Mouse (Mus musculus) embryonic facial prominence, embryonic 14.5 days (tissue): ENCODE measurements at regions not wholly inside any gene's neighbourhood (a gene's known extent, or its start where the extent isn't known, plus 50 kb on each side); places are given as distances from the start of the nearest gene placed in this dataset.

Source experiments
- ATAC-seq: fragments of 200-750 bp; cut with Nextera tagmentation; 2 replicates; pipeline ENCODE4 v1.8.0; 2017; ENCODE audit warnings: low read depth, moderate number of reproducible peaks, moderate TSS enrichment
- DNase-seq: peaks from one replicate; pipeline ENCODE4 v3.0.0-alpha.2; 2015; ENCODE audit warnings: low spot score
- H3K27ac ChIP-seq: fragments of 300-500 bp; sonication (generic); replicated peaks from 2 replicates; pipeline ENCODE4 v1.5.1; 2014; ENCODE audit warnings: low read depth, mild to moderate bottlenecking, low read length, moderate library complexity
- H3K27me3 ChIP-seq: fragments of 300-500 bp; sonication (generic); replicated peaks from 2 replicates; pipeline ENCODE4 v1.6.1; 2014; ENCODE audit warnings: low read length; ENCODE audit not compliant: control insufficient read depth, insufficient read depth
- H3K36me3 ChIP-seq: fragments of 300-500 bp; sonication (generic); 2 replicates; pipeline ENCODE4 v1.6.1; 2014; ENCODE audit warnings: low read length, mixed read lengths; ENCODE audit not compliant: control insufficient read depth, insufficient read depth
- H3K4me1 ChIP-seq: fragments of 300-500 bp; sonication (generic); 2 replicates; pipeline ENCODE4 v1.6.1; 2014; ENCODE audit warnings: antibody characterized with exemption, low read length; ENCODE audit not compliant: control insufficient read depth, insufficient read depth
- H3K4me2 ChIP-seq: fragments of 300-500 bp; sonication (generic); 2 replicates; pipeline ENCODE4 v1.6.1; 2014; ENCODE audit warnings: low read depth, mild to moderate bottlenecking, low read length, moderate library complexity, mixed read lengths
- H3K4me3 ChIP-seq: fragments of 300-500 bp; sonication (generic); 2 replicates; pipeline ENCODE4 v1.5.1; 2014; ENCODE audit warnings: low read depth, mild to moderate bottlenecking, low read length
- H3K9ac ChIP-seq: fragments of 300-500 bp; sonication (generic); 2 replicates; pipeline ENCODE4 v1.6.1; 2014; ENCODE audit warnings: low read depth, mild to moderate bottlenecking, low read length, moderate library complexity, mixed read lengths
- H3K9me3 ChIP-seq: fragments of 300-500 bp; sonication (generic); 2 replicates; pipeline ENCODE4 v1.6.1; 2016; ENCODE audit warnings: low read length; ENCODE audit not compliant: control insufficient read depth
- WGBS: fragments of 180-500 bp; shearing (Covaris S2); extraction: QIAGEN DNeasy Blood & Tissue Kit; methylation state at CpG from one replicate; pipeline ENCODE4 v1.1.7; 2014; 5-methylcytosine and 5-hydroxymethylcytosine counted together

DNA sequence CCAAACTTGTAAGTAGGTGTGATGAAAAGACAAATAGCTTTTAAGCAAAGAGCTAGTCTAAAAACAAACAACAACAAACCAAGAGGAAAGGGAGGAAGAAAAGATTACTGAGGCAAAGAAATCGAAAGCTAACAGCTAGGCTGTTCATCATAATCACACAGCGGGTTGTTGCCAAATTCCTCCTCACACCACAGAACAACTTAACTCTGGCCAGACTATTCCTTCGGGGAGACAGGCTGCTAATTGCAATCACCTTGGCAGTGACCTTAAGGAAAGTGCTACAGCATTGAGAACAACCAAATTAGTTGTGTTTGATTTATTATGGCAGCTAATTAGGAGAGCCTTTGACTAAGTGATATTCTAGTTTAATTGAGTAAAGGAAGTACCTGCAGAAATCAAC lies 194.4 kb upstream of the Smlr1 start:
- H3K27ac ChIP-seq: no peak overlapping the region
- no peak overlapping the region for H3K4me2 ChIP-seq
- no peaks in the 10 kb centered on the region for H3K27me3 ChIP-seq
- no peak overlapping the region for H3K9ac ChIP-seq
- H3K9me3 ChIP-seq: no peaks in the 10 kb centered on the region
- no peak for ATAC-seq
- DNase-seq: peak; percentile 23
- no peaks in the 10 kb centered on the region for H3K4me1 ChIP-seq
- no peaks in the 10 kb centered on the region for H3K36me3 ChIP-seq
- WGBS: 35% methylated on average over 3 of the region's 3 CpGs
- no peak overlapping the region for H3K4me3 ChIP-seq

DNA sequence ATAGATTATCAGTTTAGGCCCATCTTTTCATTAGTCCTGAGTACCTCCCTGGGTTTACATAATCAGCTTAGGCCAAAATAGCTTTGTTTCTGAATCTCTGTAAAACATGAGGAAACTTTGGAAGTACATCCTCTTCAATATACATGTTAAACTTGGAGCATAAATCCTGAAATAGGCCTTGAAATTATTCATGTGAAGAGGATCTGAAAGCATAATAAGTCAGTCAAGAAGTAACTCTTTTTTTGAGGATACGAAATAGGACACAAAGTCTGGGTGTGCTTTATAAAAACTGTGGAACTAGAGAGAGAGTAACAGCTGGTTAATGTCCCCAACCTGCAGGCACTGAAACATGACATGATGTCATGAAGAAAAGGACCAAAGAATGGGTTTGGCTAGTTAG lies 187.9 kb upstream of the Smlr1 start:
- Histone ChIP-seq H3K9me3 (no peaks in the 10 kb centered on the region), H3K4me3 (no peak overlapping the region), H3K27ac (no peak overlapping the region), H3K36me3 (no peaks in the 10 kb centered on the region), H3K27me3 (no peaks in the 10 kb centered on the region), H3K9ac (no peak overlapping the region), H3K4me2 (no peak overlapping the region), H3K4me1 (no peaks in the 10 kb centered on the region)
- ATAC-seq (no peak), DNase-seq (no peak)
- WGBS: 90% methylated on average over 1 of the region's 1 CpGs

DNA sequence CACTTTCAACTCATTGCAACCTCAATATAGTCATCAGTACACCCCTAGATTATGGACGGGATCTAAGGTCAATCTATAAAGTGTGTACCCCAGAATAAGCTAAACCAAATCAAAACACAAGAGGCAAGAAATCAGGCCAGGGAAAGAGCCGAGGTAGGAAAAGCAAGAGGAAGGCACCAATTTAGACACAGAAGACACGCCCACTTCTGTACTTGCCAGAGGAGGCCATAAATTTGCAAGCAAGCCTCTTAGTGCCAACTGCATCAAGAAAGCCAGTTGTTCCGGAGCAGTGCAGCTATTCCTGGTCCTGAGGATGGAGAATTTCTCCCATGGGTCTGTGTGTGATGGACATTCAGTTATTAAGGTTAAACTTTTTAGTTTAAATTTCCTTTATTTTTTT lies 179.7 kb upstream of the Smlr1 start:
- no peaks in the 10 kb centered on the region for H3K9me3 ChIP-seq
- DNase-seq: no peak
- no peak overlapping the region for H3K9ac ChIP-seq
- H3K27me3 ChIP-seq: no peaks in the 10 kb centered on the region
- H3K36me3 ChIP-seq: no peaks in the 10 kb centered on the region
- H3K4me1 ChIP-seq: no peaks in the 10 kb centered on the region
- ATAC-seq: no peak
- no peak overlapping the region for H3K4me3 ChIP-seq
- WGBS: 69% methylated on average over 4 of the region's 4 CpGs
- H3K27ac ChIP-seq: no peak overlapping the region
- H3K4me2 ChIP-seq: no peak overlapping the region

DNA sequence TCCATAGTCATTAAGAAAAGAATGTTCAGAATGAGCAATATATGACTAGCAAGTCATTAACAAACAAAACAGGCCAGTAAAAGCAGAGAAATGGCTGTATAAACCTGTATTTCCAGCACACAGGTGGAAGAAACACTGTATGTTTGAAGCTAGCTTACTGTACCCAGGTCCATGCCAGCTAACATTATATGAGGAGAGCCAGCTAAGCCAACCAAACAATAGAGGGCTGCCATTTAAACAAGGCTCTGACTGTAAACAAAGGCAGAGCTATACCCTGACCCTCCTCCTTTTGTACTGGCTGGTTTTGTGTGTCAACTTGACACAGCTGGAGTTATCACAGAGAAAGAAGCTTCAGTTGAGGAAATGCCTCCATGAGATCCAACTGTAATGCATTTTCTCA lies 178.6 kb upstream of the Smlr1 start:
- Histone ChIP-seq H3K36me3 (no peaks in the 10 kb centered on the region), H3K4me3 (no peak overlapping the region), H3K27me3 (no peaks in the 10 kb centered on the region), H3K9me3 (no peaks in the 10 kb centered on the region), H3K4me1 (no peaks in the 10 kb centered on the region), H3K9ac (no peak overlapping the region), H3K27ac (no peak overlapping the region; the same call in 1 of the 2 replicates), H3K4me2 (no peak overlapping the region)
- DNase-seq (peak; percentile 26), ATAC-seq (peak; percentile 91; the same call in 1 of the 2 replicates)

DNA sequence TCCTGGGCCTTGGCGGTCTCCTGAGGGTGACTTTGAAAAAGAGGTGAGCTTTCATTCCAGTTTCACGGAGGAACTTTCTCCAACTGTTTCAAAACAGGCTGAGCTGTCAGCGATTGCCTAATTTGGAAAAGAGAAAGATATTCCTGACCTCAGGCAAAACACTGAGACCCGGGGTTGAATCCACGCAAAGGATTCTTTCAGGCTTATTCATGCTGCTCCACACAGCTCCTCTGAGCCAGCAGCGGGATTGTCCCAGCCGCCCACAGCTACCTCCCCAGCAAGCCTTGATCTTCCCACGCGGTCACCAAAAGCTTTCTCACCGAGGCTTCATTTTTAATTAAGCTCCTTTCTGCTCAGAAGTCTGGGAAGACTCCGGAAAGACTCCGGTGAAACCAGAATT lies 178.0 kb upstream of the Smlr1 start:
- no peaks in the 10 kb centered on the region for H3K27me3 ChIP-seq
- H3K4me1 ChIP-seq: no peaks in the 10 kb centered on the region
- no peak overlapping the region for H3K9ac ChIP-seq
- H3K36me3 ChIP-seq: no peaks in the 10 kb centered on the region
- H3K27ac ChIP-seq: no peak overlapping the region; the same call in 1 of the 2 replicates
- ATAC-seq (no peak), DNase-seq (no peak)
- no peak overlapping the region for H3K4me2 ChIP-seq
- H3K9me3 ChIP-seq: no peaks in the 10 kb centered on the region
- 63% methylated on average over 12 of the region's 12 CpGs for WGBS
- H3K4me3 ChIP-seq: no peak overlapping the region

DNA sequence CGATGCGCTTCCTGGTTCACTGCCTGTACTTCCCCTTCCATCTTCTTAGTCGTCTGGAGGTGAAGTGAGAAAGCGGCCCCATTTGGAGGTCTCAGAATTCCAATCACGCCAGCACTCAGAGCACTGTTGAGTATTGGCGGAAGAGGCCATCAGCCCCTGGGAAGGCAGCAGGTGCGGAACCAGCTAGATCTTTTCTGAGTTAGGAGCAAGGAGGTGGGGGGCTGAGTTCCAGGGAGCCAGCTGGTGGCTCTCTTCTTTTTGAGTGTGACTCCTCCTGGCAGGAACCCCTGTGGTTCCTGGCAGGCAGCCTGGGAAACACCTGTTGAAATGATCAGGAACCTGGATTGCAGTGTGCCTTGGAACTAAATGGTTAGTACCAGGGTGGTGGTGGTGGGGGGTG lies 171.9 kb upstream of the Smlr1 start:
- peak; percentile 55 for DNase-seq
- Histone ChIP-seq H3K27me3 (no peaks in the 10 kb centered on the region), H3K36me3 (no peaks in the 10 kb centered on the region), H3K4me2 (no peak overlapping the region), H3K9ac (no peak overlapping the region), H3K9me3 (no peaks in the 10 kb centered on the region), H3K27ac (no peak overlapping the region), H3K4me3 (no peak overlapping the region), H3K4me1 (no peaks in the 10 kb centered on the region)
- 46% methylated on average over 7 of the region's 7 CpGs for WGBS
- peak; percentile 77 for ATAC-seq

DNA sequence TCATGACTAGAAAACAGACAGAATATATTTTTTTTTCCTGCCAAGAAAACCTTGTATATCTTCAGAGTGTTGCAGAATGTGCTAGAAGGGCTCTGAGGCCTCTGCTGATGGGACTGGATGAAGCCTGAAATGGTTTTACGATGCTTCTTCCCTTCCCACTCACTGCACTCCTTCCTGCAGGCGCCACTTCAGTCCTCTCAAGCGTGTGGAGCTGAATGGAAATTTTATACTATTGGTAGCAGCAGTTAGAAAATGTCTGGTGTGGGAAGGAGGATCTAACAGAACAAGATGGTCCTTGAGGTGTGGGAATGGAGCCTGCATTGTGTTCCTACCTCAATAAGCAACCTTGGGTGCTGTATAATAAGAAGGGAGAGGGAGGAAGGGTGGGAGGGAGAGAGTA lies 166.1 kb upstream of the Smlr1 start:
- DNase-seq (no peak), ATAC-seq (no peak)
- H3K9ac ChIP-seq: no peak overlapping the region
- H3K4me3 ChIP-seq: no peak overlapping the region
- H3K27ac ChIP-seq: no peak overlapping the region
- H3K36me3 ChIP-seq: no peaks in the 10 kb centered on the region
- H3K4me1 ChIP-seq: no peaks in the 10 kb centered on the region
- H3K27me3 ChIP-seq: no peaks in the 10 kb centered on the region
- no peak overlapping the region for H3K4me2 ChIP-seq
- WGBS: 91% methylated on average over 3 of the region's 3 CpGs
- no peaks in the 10 kb centered on the region for H3K9me3 ChIP-seq

DNA sequence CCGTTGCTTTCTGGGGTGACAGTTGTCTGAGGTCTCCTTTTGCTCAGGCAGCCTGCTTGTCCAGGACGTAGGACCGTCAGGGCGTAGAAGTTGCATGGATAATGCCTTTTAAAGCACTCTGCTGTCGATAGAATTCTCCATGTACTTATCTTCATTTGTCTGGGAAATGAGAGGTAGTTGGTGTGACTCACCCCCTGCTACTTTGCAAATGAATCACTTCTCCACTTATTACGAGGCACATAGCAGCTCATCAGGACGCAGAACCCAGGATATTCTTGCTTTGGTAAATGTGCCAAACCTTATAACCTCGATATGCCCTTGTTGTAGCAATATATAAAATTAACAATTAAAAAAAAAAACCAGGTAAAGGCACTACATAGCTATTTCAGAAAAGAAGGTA lies 159.7 kb upstream of the Smlr1 start:
- 77% methylated on average over 8 of the region's 8 CpGs for WGBS
- no peak overlapping the region for H3K4me2 ChIP-seq
- ATAC-seq (no peak), DNase-seq (no peak)
- no peak overlapping the region for H3K4me3 ChIP-seq
- no peaks in the 10 kb centered on the region for H3K27me3 ChIP-seq
- H3K27ac ChIP-seq: no peak overlapping the region
- H3K36me3 ChIP-seq: no peaks in the 10 kb centered on the region
- H3K9me3 ChIP-seq: no peaks in the 10 kb centered on the region
- no peak overlapping the region for H3K9ac ChIP-seq
- no peaks in the 10 kb centered on the region for H3K4me1 ChIP-seq

DNA sequence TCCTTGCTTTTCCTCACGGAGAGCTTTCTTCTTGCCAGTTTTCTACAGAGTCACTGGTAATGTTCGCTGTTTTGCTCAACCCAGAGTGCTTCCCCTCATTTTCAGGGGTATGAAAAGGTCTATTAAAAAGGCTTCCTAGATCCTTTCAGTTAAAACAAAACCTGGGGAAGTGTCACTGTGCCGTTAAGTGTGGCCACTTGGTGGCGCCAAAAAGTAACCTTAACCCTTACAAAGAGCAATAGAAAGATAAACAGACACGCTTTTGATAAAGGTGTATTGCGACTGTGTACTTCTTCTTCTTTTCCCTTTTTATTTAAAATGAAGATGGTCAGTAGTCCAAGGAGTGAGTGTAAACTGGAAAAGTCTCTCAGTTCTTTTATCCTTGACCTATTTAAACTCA lies 145.2 kb upstream of the Smlr1 start:
- Histone ChIP-seq H3K4me3 (no peak overlapping the region), H3K9me3 (no peaks in the 10 kb centered on the region), H3K4me2 (no peak overlapping the region), H3K27ac (no peak overlapping the region), H3K36me3 (no peaks in the 10 kb centered on the region), H3K27me3 (no peaks in the 10 kb centered on the region), H3K9ac (no peak overlapping the region), H3K4me1 (no peaks in the 10 kb centered on the region)
- 13% methylated on average over 6 of the region's 6 CpGs for WGBS
- ATAC-seq (no peak), DNase-seq (peak; percentile 75)
